Mouse (Mus musculus) brain, embryonic 14.5 days (tissue): Measurements from ENCODE around the gene Sec1. TPM values are rescaled to one million over a fixed set of nuclear protein-coding genes. Genes with fewer than 3 reads are reported as not detected.

ENCODE experiments used
- DNase-seq: peaks from one replicate; pipeline ENCODE4 v3.0.0-alpha.2; 2011; ENCODE audit warnings: low read depth
- CTCF ChIP-seq: fragments of 200-500 bp; IDR thresholded peaks from 2 replicates; pipeline ENCODE4 v1.5.1; 2012; ENCODE audit warnings: inconsistent platforms, mild to moderate bottlenecking, moderate library complexity, borderline replicate concordance; ENCODE audit not compliant: insufficient read depth, insufficient read length; ENCODE audit errors: extremely low read depth
- POLR2A ChIP-seq: fragments of 200-500 bp; IDR thresholded peaks from 2 replicates; pipeline ENCODE4 v1.6.1; 2012; ENCODE audit warnings: mild to moderate bottlenecking, inconsistent platforms, borderline replicate concordance; ENCODE audit not compliant: poor library complexity, insufficient read depth, insufficient read length, severe bottlenecking; ENCODE audit errors: extremely low read depth
- polyA plus RNA-seq: library from polyadenylated mRNA; depleted of rRNA; stranded (reverse); fragments of >200 nt; gene quantifications from 2 replicates; pipeline ENCODE4 v1.2.3, GENCODE M21; 2012

The Sec1 gene
- polyA plus RNA-seq, 1 experiment = 0.66 TPM

GRCm38 (mm10) chr7:45716952-45717917 is 23.0 kb upstream of the Sec1 start:
- TF ChIP-seq POLR2A (no peak), CTCF (no peak)
- no peak for DNase-seq

GRCm38 (mm10) chr7:45716460-45716857 is 22.3 kb upstream of the Sec1 start:
- DNase-seq = no peak
- no peak for TF ChIP-seq POLR2A
- TF ChIP-seq CTCF = no peak

GRCm38 (mm10) chr7:45715741-45716459 is 21.7 kb upstream of the Sec1 start:
- TF ChIP-seq POLR2A (no peak), CTCF (no peak)
- DNase-seq = no peak

- no peak for TF ChIP-seq CTCF
- peak; percentile 39; the same call in 1 of the 2 replicates for TF ChIP-seq POLR2A
- peak; percentile 99 for DNase-seq
These were observed 21.0 kb upstream of the Sec1 start, which contains the start of gene Rpl18 for GRCm38 (mm10) chr7:45715090-45715708. Gene Rpl18, plus strand, starts transcription at chr7:45715457.

GRCm38 (mm10) chr7:45714630-45715089 is 20.5 kb upstream of the Sec1 start:
- no peak for TF ChIP-seq CTCF
- no peak for TF ChIP-seq POLR2A
- DNase-seq = no peak

- no peak for TF ChIP-seq CTCF
- no peak for TF ChIP-seq POLR2A
- DNase-seq = no peak
These were observed 19.8 kb upstream of the Sec1 start for GRCm38 (mm10) chr7:45713881-45714520.

GRCm38 (mm10) chr7:45713396-45713795 is 19.2 kb upstream of the Sec1 start:
- DNase-seq = no peak
- no peak for TF ChIP-seq POLR2A
- no peak for TF ChIP-seq CTCF

GRCm38 (mm10) chr7:45712022-45712757 is 18.0 kb upstream of the Sec1 start:
- no peak for TF ChIP-seq POLR2A

GRCm38 (mm10) chr7:45711316-45712021 is 17.3 kb upstream of the Sec1 start:
- no peak for DNase-seq
- no peak for TF ChIP-seq CTCF
- no peak for TF ChIP-seq POLR2A

More at GRCm38 (mm10) chr7:45712022-45712757, 18.0 kb upstream of the Sec1 start:
- DNase-seq = no peak
